Mouse (Mus musculus): Measurements from ENCODE around the gene Clstn2. TPM values are rescaled to one million over a fixed set of nuclear protein-coding genes. Genes with fewer than 3 reads are reported as not detected.

Gene Clstn2
- total RNA-seq, 2 experiments from 2014 or later = 92.1 to 97.0 TPM

DNA sequence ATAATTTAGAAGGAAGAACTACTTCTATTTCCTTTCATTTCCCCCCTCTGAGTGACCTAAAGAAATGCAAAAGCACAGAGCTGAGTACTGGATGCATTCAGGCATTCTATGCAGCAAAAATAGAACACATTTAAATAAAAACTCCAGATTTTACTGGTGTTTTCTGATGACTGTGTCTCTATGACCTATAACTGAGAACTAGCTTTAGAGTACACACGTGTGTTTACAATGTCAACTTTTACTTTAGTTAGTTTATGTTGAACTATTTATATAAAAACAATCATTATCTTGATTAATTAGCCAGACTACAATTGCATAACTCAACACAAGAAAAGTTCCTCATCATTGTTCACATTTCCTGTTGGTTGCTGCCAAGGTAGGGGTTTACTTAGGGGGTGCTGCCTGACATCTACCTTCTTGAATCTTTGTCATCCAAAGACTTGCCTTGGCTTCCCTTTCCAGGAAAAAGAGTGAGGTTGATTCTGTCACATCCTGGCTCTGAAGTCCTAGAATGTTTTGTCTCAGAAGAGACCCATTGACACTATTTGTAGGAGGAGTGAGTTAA lies 603.0 kb downstream of the Clstn2 start:
- DNase-seq (ENCODE audit: low spot score in 2 of 2) = no peak
- intact Hi-C loops (cut with DNase I) = no loop called here

DNA sequence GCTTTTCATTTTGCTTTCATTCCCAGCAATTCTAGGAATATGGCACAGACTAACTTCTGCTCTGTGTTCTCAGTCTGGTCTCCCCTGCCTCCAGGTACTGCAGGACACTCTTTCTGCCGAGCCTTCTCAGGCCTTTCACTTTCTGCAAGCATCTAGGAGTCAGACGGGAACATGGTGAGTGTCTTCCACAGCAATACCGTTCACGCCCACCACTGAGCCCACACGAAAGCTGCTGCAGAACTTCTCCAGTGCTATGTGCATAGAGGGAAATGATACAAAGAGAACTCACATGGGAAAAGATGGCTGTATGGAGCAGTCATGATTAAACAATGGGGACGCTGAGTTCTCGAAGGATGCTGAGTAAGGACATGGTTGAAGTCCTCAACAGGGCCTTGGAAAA lies 604.9 kb downstream of the Clstn2 start:
- intact Hi-C loops (cut with DNase I) = no loop called here
- peak; percentile 45 to 80 for DNase-seq (ENCODE audit: low spot score in 2 of 2)

DNA sequence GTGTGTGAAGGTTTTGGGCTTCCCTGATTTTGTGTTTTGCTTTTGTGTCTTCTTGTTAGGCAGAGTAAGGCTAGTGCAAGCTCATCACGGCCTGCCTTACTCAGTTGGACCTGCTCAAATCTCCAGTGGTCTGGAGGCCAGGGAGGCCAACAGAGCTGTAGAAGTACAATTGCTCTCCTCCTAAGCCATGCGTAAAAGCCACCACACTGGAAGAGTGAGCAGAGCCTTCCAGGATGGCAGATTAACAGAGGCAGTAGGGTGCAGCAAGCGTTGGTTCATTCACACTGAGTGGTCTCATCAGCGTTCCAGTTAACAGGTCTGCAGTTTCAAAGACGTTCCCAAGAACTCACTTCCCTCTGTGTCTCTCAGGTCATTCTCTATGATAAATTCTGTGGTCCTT lies 612.1 kb downstream of the Clstn2 start:
- intact Hi-C loops (cut with DNase I) = no loop called here
- no peak for DNase-seq (ENCODE audit: low spot score in 2 of 2)

DNA sequence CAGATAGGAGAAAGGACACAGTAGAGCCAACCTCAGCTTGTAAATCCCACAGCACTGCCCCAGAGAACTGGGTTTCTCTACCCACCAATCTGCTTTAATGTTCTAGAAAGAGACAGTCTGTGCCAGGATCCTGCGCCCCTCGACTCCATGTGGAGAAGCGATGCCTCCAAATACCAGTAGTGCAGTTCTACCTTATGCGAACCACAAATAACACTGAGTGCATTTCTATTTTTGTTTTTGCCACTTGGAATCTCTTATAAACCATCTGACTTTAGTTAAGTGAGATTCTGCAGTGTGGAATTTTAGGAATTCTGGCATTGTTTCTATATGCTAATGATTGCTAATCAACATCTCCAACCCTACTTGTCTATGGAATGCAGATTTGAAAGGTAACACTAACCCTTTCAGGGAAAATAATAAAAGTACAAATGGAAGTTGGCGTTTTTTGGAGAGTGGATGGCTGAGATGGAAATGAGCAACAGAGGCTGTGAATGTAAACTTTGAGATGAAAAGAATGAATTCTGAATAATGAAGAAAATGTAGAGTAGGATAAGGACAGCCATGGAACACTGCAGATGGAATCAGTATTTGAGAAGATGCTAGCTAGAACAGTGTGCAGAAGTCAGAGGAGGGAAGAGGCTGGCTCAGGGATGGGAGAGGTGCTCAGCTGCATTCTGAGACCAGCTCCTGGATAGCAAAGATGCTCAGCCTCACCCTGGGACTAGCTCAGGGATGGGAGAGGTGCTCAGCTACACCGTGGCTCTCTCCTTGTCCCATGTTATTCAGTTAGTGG lies 617.9 kb downstream of the Clstn2 start:
- intact Hi-C loops (cut with DNase I) = no loop called here
- DNase-seq (ENCODE audit: low spot score in 2 of 2) = peak in 1 of 2 experiments; percentile 20

DNA sequence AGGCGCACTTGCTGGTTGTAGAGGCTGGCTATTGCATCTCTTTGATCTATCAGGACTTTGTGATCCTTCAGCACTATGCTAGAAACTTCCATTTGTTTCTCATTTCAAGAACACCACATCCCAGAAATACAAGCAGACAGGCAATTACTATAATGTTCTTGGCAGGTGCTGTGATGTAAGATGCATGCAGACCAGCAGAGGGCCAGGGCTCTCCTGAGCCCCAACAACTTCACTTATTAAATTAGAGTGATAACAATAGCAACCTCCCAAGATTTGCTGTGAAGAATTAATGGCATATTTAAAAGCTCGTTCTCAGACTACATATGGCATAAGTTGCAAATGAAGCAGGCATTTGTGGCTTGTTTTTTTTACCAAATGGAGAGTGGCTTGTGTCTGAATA lies 624.8 kb downstream of the Clstn2 start:
- intact Hi-C loops (cut with DNase I) = no loop called here
- no peak for DNase-seq (ENCODE audit: low spot score in 2 of 2)

Data from left cerebral cortex, postnatal 14 days (tissue).